Mouse (Mus musculus) ZHBTc4 (cell line): Measurements from ENCODE around the gene Tmem132d.
A peak's percentile ranks its signal among the peaks of the same experiment; 100 is the strongest.

Experiments
- DNase-seq: peaks from one replicate; pipeline ENCODE4 v3.0.0-alpha.2; 2011; ENCODE audit warnings: low read depth, low spot score

Gene Tmem132d

GRCm38 (mm10) chr5:128432916-128433315 lies at the start of gene Tmem132d:
Gene Tmem132d, minus strand, starts transcription at chr5:128433077.
- DNase-seq, result peak; percentile 56

- peak; percentile 63 for DNase-seq
Observed at GRCm38 (mm10) chr5:128480816-128481215, 47.9 kb upstream of the Tmem132d start.

- peak; percentile 62 for DNase-seq
Observed at GRCm38 (mm10) chr5:128475372-128475771, 42.5 kb upstream of the Tmem132d start.

- DNase-seq, result no peak
Observed at GRCm38 (mm10) chr5:128469812-128470211, 36.9 kb upstream of the Tmem132d start.

GRCm38 (mm10) chr5:128464514-128464913 lies 31.6 kb upstream of the Tmem132d start:
- DNase-seq, result no peak

- DNase-seq, result peak; percentile 78
Observed at GRCm38 (mm10) chr5:128460605-128461004, 27.7 kb upstream of the Tmem132d start.

- DNase-seq, result peak; percentile 70
Observed at GRCm38 (mm10) chr5:128455732-128456131, 22.9 kb upstream of the Tmem132d start.

- DNase-seq, result no peak
Observed at GRCm38 (mm10) chr5:128452196-128452595, 19.3 kb upstream of the Tmem132d start.

GRCm38 (mm10) chr5:128450808-128451207 lies 17.9 kb upstream of the Tmem132d start:
- peak; percentile 83 for DNase-seq

GRCm38 (mm10) chr5:128444876-128445275 lies 12.0 kb upstream of the Tmem132d start:
- DNase-seq, result peak; percentile 43

- DNase-seq, result no peak
Observed at GRCm38 (mm10) chr5:128443848-128444247, 11.0 kb upstream of the Tmem132d start.

- DNase-seq, result peak; percentile 56
Observed at GRCm38 (mm10) chr5:128441121-128441520, 8.2 kb upstream of the Tmem132d start.

GRCm38 (mm10) chr5:128439828-128440227 lies 7.0 kb upstream of the Tmem132d start:
- peak; percentile 80 for DNase-seq

- DNase-seq, result no peak
Observed at GRCm38 (mm10) chr5:128438078-128438477, 5.2 kb upstream of the Tmem132d start.

GRCm38 (mm10) chr5:128436909-128437308 lies 4.0 kb upstream of the Tmem132d start:
- peak; percentile 88 for DNase-seq

- no peak for DNase-seq
Observed at GRCm38 (mm10) chr5:128435683-128436082, 2.8 kb upstream of the Tmem132d start.

GRCm38 (mm10) chr5:128433786-128434185 lies 909 bp upstream of the Tmem132d start:
- peak; percentile 61 for DNase-seq

GRCm38 (mm10) chr5:128432422-128432821 lies 455 bp downstream of the Tmem132d start:
- DNase-seq, result peak; percentile 38

GRCm38 (mm10) chr5:128424636-128425035 lies 8.2 kb downstream of the Tmem132d start:
- DNase-seq, result no peak

GRCm38 (mm10) chr5:128424213-128424612 lies 8.7 kb downstream of the Tmem132d start:
- DNase-seq, result no peak

GRCm38 (mm10) chr5:128422090-128422489 lies 10.8 kb downstream of the Tmem132d start:
- peak; percentile 51 for DNase-seq

GRCm38 (mm10) chr5:128418149-128418710 lies 14.6 kb downstream of the Tmem132d start:
- DNase-seq, result peak; percentile 53

GRCm38 (mm10) chr5:128414056-128414455 lies 18.8 kb downstream of the Tmem132d start:
- DNase-seq, result no peak

- no peak for DNase-seq
Observed at GRCm38 (mm10) chr5:128412306-128412705, 20.6 kb downstream of the Tmem132d start.
